Mouse (Mus musculus): ENCODE data around the gene Pcna.

DNA sequence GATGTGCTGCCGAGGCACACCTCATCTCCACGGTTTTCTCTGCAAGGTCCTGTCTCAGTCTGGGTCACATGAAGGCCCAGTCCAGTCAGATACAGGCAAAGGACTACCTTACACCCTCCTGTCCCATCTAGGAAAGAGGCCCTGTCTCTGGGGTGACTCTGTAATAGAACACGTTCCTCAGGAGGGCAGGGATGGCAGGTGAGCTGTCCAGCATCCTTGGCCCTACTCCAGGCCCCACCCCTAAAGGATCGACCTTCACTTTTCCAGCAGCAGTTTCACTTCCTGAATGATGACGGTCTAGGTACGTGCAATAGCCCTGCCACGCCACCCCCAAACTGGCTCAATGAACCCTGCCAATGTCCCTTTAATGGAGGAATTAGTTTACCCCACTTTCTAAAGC is 17.1 kb downstream of the Pcna start:
- TF ChIP-seq E2F4 (IDR thresholded peaks at IDR 0.05; ENCODE audit: borderline replicate concordance, low read depth, low read length) (no peak), ELF1 (IDR thresholded peaks at IDR 0.05; ENCODE audit: low read depth, low read length) (no peak), MXI1 (IDR thresholded peaks at IDR 0.05; ENCODE audit: low read depth, low read length) (no peak)
